10 mouse cellular contexts compared by ENCODE assay signal in the genomic region with DNA sequence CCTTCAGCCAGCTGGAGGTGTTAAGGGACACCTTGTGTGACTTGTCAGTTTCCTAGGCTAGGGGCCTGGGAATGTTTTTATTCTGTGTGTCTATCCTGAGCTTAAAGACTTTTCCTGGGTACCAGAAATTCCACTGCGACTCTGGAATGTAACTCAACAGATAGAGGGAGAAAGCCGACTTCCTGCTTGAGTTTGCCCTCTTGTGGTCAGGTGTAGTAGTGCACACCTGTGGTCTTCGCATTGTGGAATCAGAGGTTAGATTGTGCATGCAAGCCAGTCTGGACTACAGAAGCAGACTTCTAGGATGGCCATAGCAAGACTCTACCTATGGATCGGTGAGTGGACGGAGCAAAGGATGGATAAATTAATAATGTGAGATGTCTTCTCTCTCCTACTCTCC. TPM values are rescaled to one million over a fixed set of nuclear protein-coding genes. Genes with fewer than 3 reads are reported as not detected.
DNase-seq lines count a peak whose midpoint lies in the region; ATAC-seq and TF ChIP-seq lines count a peak whose summit lies in the region.
"Had no signal": no experiment of that assay in that cellular context is flagged by ENCODE, and none has a peak within 500 bp of the region (broad histone marks: within the 10 kb centered on the region; RNA-seq: fewer than 3 reads in every experiment).

No protein-coding gene starts in this region.

- no peaks in the 10 kb centered on the region for H3K27me3 ChIP-seq in liver, embryonic 11.5 days (replicated peaks; ENCODE audit: control insufficient read depth, insufficient read depth, low read length)
- H3K27me3 ChIP-seq in embryonic facial prominence, embryonic 10.5 days (replicated peaks; ENCODE audit: low read depth, poor library complexity, severe bottlenecking) = peaks cover 21% of the 10 kb centered on the region; the same call in 1 of the 2 replicates
- H3K27me3 ChIP-seq in lung, embryonic 14.5 days (ENCODE audit: insufficient read depth, low read length) = no peaks in the 10 kb centered on the region
- no peaks in the 10 kb centered on the region for H3K27me3 ChIP-seq in stomach, postnatal 0 days (ENCODE audit: control insufficient read depth, insufficient read depth, low read length)
- H3K27me3 ChIP-seq: embryonic facial prominence, embryonic 12.5 days; limb, embryonic 12.5 days had no signal

- no peaks in the 10 kb centered on the region for H3K36me3 ChIP-seq in liver, embryonic 11.5 days (ENCODE audit: control insufficient read depth, insufficient read depth, low read length)
- no peaks in the 10 kb centered on the region for H3K36me3 ChIP-seq in embryonic facial prominence, embryonic 10.5 days (replicated peaks)
- no peaks in the 10 kb centered on the region for H3K36me3 ChIP-seq in lung, embryonic 14.5 days (ENCODE audit: insufficient read depth)
- H3K36me3 ChIP-seq in stomach, postnatal 0 days (ENCODE audit: control insufficient read depth, insufficient read depth, low read length) = no peaks in the 10 kb centered on the region
- H3K36me3 ChIP-seq: embryonic facial prominence, embryonic 12.5 days; limb, embryonic 12.5 days had no signal

- DNase-seq in liver = peak; percentile 44
- no peak for DNase-seq in liver, embryonic 11.5 days (ENCODE audit: low spot score)
- peak; percentile 46 for DNase-seq in T-cell, adult 2 months (ENCODE audit: low spot score)
- DNase-seq in embryonic facial prominence, embryonic 10.5 days (ENCODE audit: low spot score) = peak; percentile 59
- peak; percentile 73 for DNase-seq in lung, embryonic 14.5 days
- peak; percentile 77 for DNase-seq in stomach, postnatal 0 days (ENCODE audit: low spot score)
- DNase-seq in gastrocnemius, postnatal 4 days (ENCODE audit: low spot score in 2 of 2) = no peak

- WGBS in liver, embryonic 11.5 days = 41% methylated on average over 5 of the region's 5 CpGs
- 46% methylated on average over 5 of the region's 5 CpGs for WGBS in embryonic facial prominence, embryonic 10.5 days
- 37% methylated on average over 5 of the region's 5 CpGs for WGBS in lung, embryonic 14.5 days
- 37% methylated on average over 5 of the region's 5 CpGs for WGBS in stomach, postnatal 0 days

- no peak overlapping the region for H3K4me3 ChIP-seq in liver, embryonic 11.5 days (ENCODE audit: low read depth, low read length)
- no peak overlapping the region for H3K4me3 ChIP-seq in embryonic facial prominence, embryonic 10.5 days
- H3K4me3 ChIP-seq in lung, embryonic 14.5 days (ENCODE audit: low read depth, low read length) = no peak overlapping the region
- no peak overlapping the region for H3K4me3 ChIP-seq in stomach, postnatal 0 days (ENCODE audit: low read depth, low read length)
- H3K4me3 ChIP-seq: embryonic facial prominence, embryonic 12.5 days; limb, embryonic 12.5 days had no signal

- no peak overlapping the region for H3K4me2 ChIP-seq in liver, embryonic 11.5 days
- no peak overlapping the region for H3K4me2 ChIP-seq in lung, embryonic 14.5 days
- no peak overlapping the region for H3K4me2 ChIP-seq in stomach, postnatal 0 days (replicated peaks; ENCODE audit: low read depth)
- H3K4me2 ChIP-seq: embryonic facial prominence, embryonic 12.5 days; limb, embryonic 12.5 days had no signal

- ATAC-seq in liver, embryonic 11.5 days (replicated peaks; ENCODE audit: low FRiP score) = no peak
- ATAC-seq in lung, embryonic 14.5 days (ENCODE audit: insufficient read depth) = no peak
- no peak for ATAC-seq in stomach, postnatal 0 days (ENCODE audit: low FRiP score, low TSS enrichment)
- no peak for ATAC-seq in erythroblast, adult 5-6 weeks (replicated peaks; ENCODE audit: low FRiP score, poor library complexity, severe bottlenecking)

- no peak for TF ChIP-seq EP300 in stomach, postnatal 0 days (optimal IDR thresholded peaks at IDR 0.05)

- H3K9ac ChIP-seq in liver, embryonic 11.5 days (ENCODE audit: low read depth, low read length) = no peak overlapping the region
- H3K9ac ChIP-seq in lung, embryonic 14.5 days = no peak overlapping the region
- no peak overlapping the region for H3K9ac ChIP-seq in stomach, postnatal 0 days (ENCODE audit: low read length)
- H3K9ac ChIP-seq: embryonic facial prominence, embryonic 12.5 days; limb, embryonic 12.5 days had no signal

- H3K27ac ChIP-seq in liver, embryonic 11.5 days (ENCODE audit: low read depth, low read length) = no peak overlapping the region
- H3K27ac ChIP-seq in embryonic facial prominence, embryonic 10.5 days (replicated peaks) = no peak overlapping the region
- H3K27ac ChIP-seq in lung, embryonic 14.5 days (ENCODE audit: low read depth) = no peak overlapping the region
- H3K27ac ChIP-seq in stomach, postnatal 0 days (replicated peaks) = no peak overlapping the region
- H3K27ac ChIP-seq: embryonic facial prominence, embryonic 12.5 days; limb, embryonic 12.5 days had no signal

- TF ChIP-seq CTCF in lung, embryonic 14.5 days (IDR thresholded peaks at IDR 0.05; ENCODE audit: low read depth) = peak; percentile 84
- peak; percentile 83 for TF ChIP-seq CTCF in stomach, postnatal 0 days (IDR thresholded peaks at IDR 0.05; ENCODE audit: low read depth)

- H3K9me3 ChIP-seq in liver, embryonic 11.5 days (ENCODE audit: control insufficient read depth, low read length) = no peaks in the 10 kb centered on the region
- no peaks in the 10 kb centered on the region for H3K9me3 ChIP-seq in embryonic facial prominence, embryonic 10.5 days
- no peaks in the 10 kb centered on the region for H3K9me3 ChIP-seq in lung, embryonic 14.5 days (ENCODE audit: low read depth, low read length)
- H3K9me3 ChIP-seq in stomach, postnatal 0 days (ENCODE audit: control insufficient read depth, low read length) = no peaks in the 10 kb centered on the region
- H3K9me3 ChIP-seq: embryonic facial prominence, embryonic 12.5 days; limb, embryonic 12.5 days had no signal

- H3K4me1 ChIP-seq in liver, embryonic 11.5 days (replicated peaks; ENCODE audit: control insufficient read depth, insufficient read depth, low read length) = no peaks in the 10 kb centered on the region; the same call in 1 of the 2 replicates
- H3K4me1 ChIP-seq in embryonic facial prominence, embryonic 10.5 days = peaks cover 30% of the 10 kb centered on the region
- peaks cover 7% of the 10 kb centered on the region for H3K4me1 ChIP-seq in lung, embryonic 14.5 days (ENCODE audit: insufficient read depth)
- 0 out of 2 replicates have a peak, but pooled peaks cover 2% of the 10 kb centered on the region for H3K4me1 ChIP-seq in stomach, postnatal 0 days (replicated peaks; ENCODE audit: control insufficient read depth, insufficient read depth)

RNA-seq across cellular contexts. Expression of gene Gm10309, which starts 33.3 kb away (rescaled TPM):
- polyA plus RNA-seq in liver, embryonic 11.5 days (2014; fragmentation: Nextera tagmentation; extraction: Ambion mirVana) = 0.09 and 0.11 TPM in 2 replicates
- 0.10 and 0.29 TPM in 2 replicates for polyA plus RNA-seq in embryonic facial prominence, embryonic 10.5 days (2016; fragmentation: Nextera tagmentation; extraction: Ambion mirVana)
- 0.53 and 0.57 TPM in 2 replicates for polyA plus RNA-seq in lung, embryonic 14.5 days (2014; fragmentation: Nextera tagmentation; extraction: Ambion mirVana)
- 0.07 and 0.08 TPM in 2 replicates for polyA plus RNA-seq in stomach, postnatal 0 days (2015; fragmentation: Nextera tagmentation; extraction: Ambion mirVana)
- total RNA-seq in erythroblast, adult 5-6 weeks (2015; ENCODE audit: low replicate concordance) = not detected in 2 replicates
- not detected in 2 replicates for total RNA-seq in erythroblast, adult 5-6 weeks (2017; ENCODE audit: low replicate concordance)
- under 1 TPM in 1 of 2 experiments, not detected in 1; 0.13 TPM for total RNA-seq in gastrocnemius, postnatal 4 days (2021)

Comparison
In these comparisons a context has a peak if more than half of its experiments do, and no peak if none do; other contexts are left out.
1. DNase-seq: peak in liver (single experiment), T-cell, adult 2 months (single experiment), embryonic facial prominence, embryonic 10.5 days (single experiment), lung, embryonic 14.5 days (single experiment) and stomach, postnatal 0 days (single experiment); none in liver, embryonic 11.5 days (single experiment) and gastrocnemius, postnatal 4 days (0 of 2).